Mouse (Mus musculus) ovary, postnatal 14 days (tissue): ENCODE measurements at regions not wholly inside any gene's neighbourhood (a gene's known extent, or its start where the extent isn't known, plus 50 kb on each side); places are given as distances from the start of the nearest gene placed in this dataset.

ENCODE experiments used
- DNase-seq: peaks from one replicate; pipeline ENCODE4 v3.0.0; 2022; ENCODE audit warnings: low spot score

DNA sequence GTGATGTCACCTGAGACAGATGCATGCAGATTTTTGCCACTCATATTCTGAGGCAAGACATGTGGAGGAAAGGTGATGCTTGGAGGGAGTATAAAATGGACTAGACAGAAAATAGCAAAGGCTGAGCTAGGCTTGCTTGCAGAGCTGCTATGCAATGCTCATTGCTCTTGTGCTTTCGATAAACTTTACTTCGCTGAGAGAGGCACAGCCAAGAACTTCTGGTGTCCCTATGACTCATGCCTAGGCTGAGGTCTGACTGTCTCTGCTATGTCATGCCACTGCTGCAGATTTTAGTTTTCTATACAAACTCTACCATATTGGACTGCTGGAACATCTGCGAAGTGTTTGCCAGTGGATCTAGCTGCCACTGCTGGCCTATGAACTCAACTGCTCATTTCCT is 687.5 kb upstream of the Pou3f3 start:
- DNase-seq: no peak

- no peak for DNase-seq
Measured at GRCm38 (mm10) chr1:42012911-42013310, 682.7 kb upstream of the Pou3f3 start.

GRCm38 (mm10) chr1:42018966-42019365 is 676.6 kb upstream of the Pou3f3 start:
- DNase-seq: no peak

DNA sequence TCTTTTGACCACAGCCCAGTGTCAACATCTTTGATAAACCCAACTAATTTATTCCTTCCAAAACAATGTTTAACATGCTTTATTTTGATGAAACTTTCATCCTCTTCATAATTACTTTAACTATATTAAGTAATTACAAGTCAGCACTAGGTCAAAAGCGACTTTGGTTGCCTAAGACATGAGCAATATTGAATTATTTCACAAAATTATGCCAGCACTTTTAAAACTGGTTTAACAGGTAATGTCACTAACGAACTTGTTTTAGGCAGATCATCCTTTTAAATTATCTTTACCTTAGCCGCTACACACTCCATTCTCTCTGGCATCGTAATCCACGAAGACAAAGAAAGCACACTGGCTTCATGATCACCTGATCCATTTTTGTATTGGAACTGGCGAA is 669.8 kb upstream of the Pou3f3 start:
- DNase-seq: no peak

- DNase-seq: no peak
Measured at GRCm38 (mm10) chr1:42026423-42026822, 669.1 kb upstream of the Pou3f3 start.

DNA sequence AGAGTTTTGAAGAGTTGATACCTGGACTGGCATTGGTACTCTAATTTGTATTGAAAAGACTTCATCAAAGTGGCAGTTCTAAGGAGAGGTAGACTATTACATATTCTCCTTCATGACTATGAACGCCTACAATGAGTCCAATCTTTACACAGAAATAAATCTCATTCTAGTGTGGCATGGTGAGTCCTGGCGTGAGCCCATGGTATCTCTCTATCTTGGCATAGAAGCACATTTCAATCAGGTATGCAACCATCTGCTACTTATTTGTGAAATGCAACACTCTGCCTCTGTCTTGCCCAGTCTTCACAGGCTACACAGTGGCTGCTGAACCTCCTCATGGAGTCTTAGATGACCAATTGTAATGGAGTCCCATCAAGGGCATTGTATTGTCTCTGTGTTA is 661.8 kb upstream of the Pou3f3 start:
- no peak for DNase-seq

DNA sequence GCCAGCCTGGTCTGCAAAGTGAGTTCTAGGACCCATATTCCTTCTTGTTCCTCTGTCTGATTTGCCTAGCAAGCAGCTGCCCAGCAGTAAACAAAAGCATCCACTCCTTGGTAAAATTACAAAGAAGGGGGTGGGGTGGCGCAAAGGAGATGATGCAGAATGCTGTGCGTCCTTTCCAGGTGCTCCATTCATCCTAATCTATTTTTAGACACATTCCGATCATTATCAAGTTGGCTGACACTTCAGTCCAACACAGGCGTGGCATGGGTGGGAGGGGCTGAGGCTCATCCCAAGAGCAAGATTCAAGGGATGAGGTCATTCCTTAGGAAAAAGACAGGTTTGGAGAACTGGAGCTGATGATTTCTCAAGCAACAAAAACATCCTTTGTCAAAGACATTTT is 660.2 kb upstream of the Pou3f3 start:
- no peak for DNase-seq

DNA sequence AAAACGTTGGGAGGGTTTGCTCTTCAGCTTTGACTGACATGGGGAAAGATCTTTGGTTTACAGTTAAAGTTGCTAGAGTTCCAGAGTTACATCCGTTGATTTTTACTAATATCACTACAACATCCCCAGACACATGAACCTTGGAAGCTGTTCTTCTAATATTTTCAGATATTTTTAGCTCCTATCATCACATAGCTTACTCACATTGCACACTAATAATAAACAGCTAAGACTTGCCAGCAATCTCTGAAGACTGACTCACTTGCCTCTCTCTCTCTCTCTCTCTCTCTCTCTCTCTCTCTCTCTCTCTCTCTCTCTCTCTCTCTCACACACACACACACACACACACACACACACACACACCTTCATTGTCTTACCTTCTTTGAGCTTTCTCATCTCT is 654.0 kb upstream of the Pou3f3 start:
- no peak for DNase-seq

GRCm38 (mm10) chr1:42058494-42058893 is 637.1 kb upstream of the Pou3f3 start:
- DNase-seq: no peak

DNA sequence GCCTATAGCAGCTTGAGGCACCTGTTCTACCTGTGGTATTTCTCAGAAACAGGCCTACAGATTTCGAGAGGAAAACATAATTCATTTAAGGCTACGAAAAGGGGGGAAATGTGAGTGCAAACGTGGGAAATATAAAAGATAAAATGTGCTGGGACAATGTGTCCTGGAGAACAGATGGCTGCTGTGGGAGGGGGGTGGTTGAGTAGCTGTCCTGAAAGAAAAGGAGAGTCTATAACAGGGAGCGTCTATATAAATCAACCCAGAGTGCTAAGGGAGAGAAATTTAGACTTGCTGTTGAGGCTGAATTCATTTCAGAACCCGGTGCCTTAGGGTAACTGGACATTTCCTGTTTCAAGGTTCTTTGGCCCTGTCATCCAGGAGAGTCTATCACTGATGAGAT is 625.5 kb upstream of the Pou3f3 start:
- no peak for DNase-seq

- no peak for DNase-seq
Measured at GRCm38 (mm10) chr1:42096026-42096425, 599.5 kb upstream of the Pou3f3 start.

DNA sequence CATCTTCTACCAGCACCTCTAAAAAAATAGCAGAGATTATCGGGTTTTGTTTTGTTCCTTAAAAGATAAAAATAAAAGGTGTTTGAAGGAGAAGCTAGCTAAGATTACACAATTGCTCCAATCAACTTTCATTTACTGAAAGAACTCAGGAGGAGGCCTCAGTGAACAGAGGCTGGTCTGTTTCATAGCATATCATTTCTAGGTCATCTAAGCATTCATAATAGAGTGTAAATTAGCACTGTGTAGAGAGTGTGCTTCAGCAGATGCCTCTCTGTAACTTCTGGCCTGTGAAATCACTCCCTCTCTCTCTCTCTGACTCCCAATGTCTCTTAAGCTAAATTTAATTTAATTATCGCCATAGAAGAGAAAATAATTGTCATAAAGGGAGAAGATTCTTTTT is 597.0 kb upstream of the Pou3f3 start:
- DNase-seq: no peak

GRCm38 (mm10) chr1:42107521-42107920 is 588.0 kb upstream of the Pou3f3 start:
- DNase-seq: no peak

DNA sequence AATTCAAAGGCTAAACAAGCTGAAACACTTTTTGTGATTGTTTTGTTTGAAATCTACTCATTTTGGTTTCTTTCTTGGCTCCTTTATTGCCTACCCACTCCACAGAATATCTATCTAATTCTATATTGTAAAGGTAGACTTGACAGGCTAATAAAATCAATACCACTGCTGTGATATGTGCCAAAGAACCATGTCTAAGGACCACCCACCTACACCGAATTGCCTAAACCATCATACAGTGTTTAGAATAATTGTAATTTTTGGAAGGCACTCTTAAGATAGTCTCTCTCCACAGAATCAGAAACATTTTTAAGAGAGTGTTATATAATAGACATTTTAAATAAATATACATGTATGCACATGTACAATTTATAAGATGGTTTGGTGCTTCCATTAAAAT is 587.6 kb upstream of the Pou3f3 start:
- DNase-seq: no peak

DNA sequence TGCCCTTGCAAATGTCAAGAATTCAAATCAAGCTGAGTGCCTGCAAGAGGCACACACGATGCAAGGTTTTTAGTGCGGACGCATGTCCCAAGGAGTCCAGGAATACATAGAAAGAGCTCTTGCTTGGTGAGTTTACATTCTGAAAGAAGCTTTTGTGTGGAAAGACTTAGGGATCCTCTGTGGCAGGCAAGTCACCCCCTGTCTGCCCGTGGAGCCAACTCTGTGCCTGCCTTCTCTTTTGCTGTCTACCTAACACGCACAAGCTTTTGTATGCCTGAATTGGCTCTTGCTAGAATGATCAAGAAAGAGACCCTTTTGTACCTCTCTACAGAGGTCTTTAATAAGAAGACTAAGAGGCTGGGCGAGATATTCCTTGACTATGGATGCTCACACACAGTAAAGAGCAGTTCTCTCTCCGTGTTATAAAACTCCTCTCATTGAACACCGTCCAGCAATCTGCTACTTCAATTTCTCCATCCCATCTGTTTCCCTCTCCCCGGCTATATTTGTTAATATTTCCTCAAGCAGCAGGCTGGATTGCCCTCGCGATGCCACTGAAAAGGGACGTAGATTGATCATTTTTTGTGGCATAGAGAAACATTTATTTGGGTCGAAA is 543.3 kb upstream of the Pou3f3 start:
- no peak for DNase-seq

DNA sequence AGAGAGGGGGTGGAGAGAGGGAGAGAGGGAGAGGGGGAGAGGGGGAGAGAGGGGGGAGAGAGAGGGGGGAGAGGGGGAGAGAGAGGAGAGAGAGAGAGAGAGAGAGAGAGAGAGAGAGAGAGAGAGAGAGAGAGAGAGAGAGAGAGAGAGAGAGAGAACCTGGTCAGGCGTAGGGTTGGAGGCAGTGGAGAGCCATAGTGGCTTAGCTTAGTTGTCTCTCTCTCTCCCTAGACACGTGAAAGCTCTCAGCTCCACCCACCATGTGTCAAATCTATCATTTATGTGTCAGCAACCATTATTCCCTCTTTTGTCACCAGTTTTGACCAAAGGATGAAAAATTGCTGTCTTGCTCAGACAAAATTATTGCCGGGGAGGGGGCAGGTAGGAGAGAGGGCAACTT is 542.7 kb upstream of the Pou3f3 start:
- DNase-seq: no peak

- DNase-seq: no peak
Measured at GRCm38 (mm10) chr1:42167790-42168572, 527.6 kb upstream of the Pou3f3 start.

- no peak for DNase-seq
Measured at GRCm38 (mm10) chr1:42169505-42169904, 526.1 kb upstream of the Pou3f3 start.

GRCm38 (mm10) chr1:42186295-42186694 is 509.3 kb upstream of the Pou3f3 start:
- DNase-seq: no peak

- DNase-seq: no peak
Measured at GRCm38 (mm10) chr1:42228098-42228497, 467.5 kb upstream of the Pou3f3 start.

GRCm38 (mm10) chr1:42229711-42230110 is 465.9 kb upstream of the Pou3f3 start:
- DNase-seq: no peak

GRCm38 (mm10) chr1:42230469-42231040 is 465.0 kb upstream of the Pou3f3 start:
- no peak for DNase-seq

- no peak for DNase-seq
Measured at GRCm38 (mm10) chr1:42231091-42231490, 464.5 kb upstream of the Pou3f3 start.

GRCm38 (mm10) chr1:42231897-42232296 is 463.7 kb upstream of the Pou3f3 start:
- no peak for DNase-seq
